Mouse (Mus musculus) liver, postnatal 0 days (tissue): ENCODE data around the gene Cmtm2a.

Experiments
- CTCF ChIP-seq: sonication (generic); IDR thresholded peaks from 2 replicates; pipeline ENCODE4 v1.5.1; 2016; ENCODE audit warnings: antibody characterized with exemption, low read depth
- EP300 ChIP-seq: IDR thresholded peaks from 2 replicates; pipeline ENCODE4 v1.6.1; 2016; ENCODE audit warnings: antibody characterized with exemption, low read depth, mild to moderate bottlenecking

DNA sequence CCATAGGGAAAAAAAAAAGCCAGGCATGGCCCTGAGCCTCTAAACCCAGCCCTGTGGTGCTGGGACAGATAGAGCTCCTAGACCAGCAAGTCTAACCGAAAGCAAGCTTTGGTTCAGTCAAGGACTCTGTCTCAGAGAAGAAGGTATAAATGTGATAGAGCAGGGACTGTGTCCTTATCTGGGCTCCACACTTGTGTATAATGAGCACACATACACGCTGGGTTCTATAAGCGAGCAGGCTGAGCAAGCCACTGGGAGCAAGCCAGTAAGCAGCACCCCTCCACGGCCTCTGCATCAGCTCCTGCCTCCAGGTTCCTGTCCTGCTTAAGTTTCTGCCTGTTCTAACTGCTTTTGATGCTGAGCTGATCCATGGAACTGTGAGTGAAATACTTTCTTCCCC lies 60.9 kb downstream of the Cmtm2a start:
- TF ChIP-seq CTCF (no peak), EP300 (0 out of 2 replicates have a peak, but pooled peaks have one; percentile 15)
